Mouse (Mus musculus) intestine, embryonic 16.5 days (tissue): Measurements from ENCODE around the gene Dnah2. TPM values are rescaled to one million over a fixed set of nuclear protein-coding genes. Genes with fewer than 3 reads are reported as not detected.

Experiments
- ATAC-seq: fragments of 200-750 bp; cut with Nextera tagmentation; 2 replicates; pipeline ENCODE4 v1.8.0; 2017; ENCODE audit warnings: moderate TSS enrichment, moderate library complexity
- H3K27ac ChIP-seq: fragments of 300-500 bp; sonication (generic); 2 replicates; pipeline ENCODE4 v1.5.1; 2014; ENCODE audit warnings: mild to moderate bottlenecking, low read length
- H3K27me3 ChIP-seq: fragments of 300-500 bp; sonication (generic); replicated peaks from 2 replicates; pipeline ENCODE4 v1.6.1; 2014; ENCODE audit warnings: low read length, control low read depth, mixed read lengths; ENCODE audit not compliant: control insufficient read depth, insufficient read depth
- H3K36me3 ChIP-seq: fragments of 300-500 bp; sonication (generic); 2 replicates; pipeline ENCODE4 v1.6.1; 2014; ENCODE audit warnings: low read length, control low read depth; ENCODE audit not compliant: control insufficient read depth, insufficient read depth
- H3K4me1 ChIP-seq: fragments of 300-500 bp; sonication (generic); 2 replicates; pipeline ENCODE4 v1.6.1; 2014; ENCODE audit warnings: low read length, control low read depth, mixed read lengths; ENCODE audit not compliant: control insufficient read depth, insufficient read depth
- H3K4me2 ChIP-seq: fragments of 300-500 bp; sonication (generic); 2 replicates; pipeline ENCODE4 v1.6.1; 2014; ENCODE audit warnings: low read depth, low read length, control low read depth
- H3K4me3 ChIP-seq: fragments of 300-500 bp; sonication (generic); 2 replicates; pipeline ENCODE4 v1.5.1; 2014; ENCODE audit warnings: mild to moderate bottlenecking, low read length
- H3K9ac ChIP-seq: fragments of 300-500 bp; sonication (generic); 2 replicates; pipeline ENCODE4 v1.6.1; 2014; ENCODE audit warnings: low read depth, low read length
- H3K9me3 ChIP-seq: fragments of 300-500 bp; sonication (generic); 2 replicates; pipeline ENCODE4 v1.6.1; 2016; ENCODE audit warnings: low read length, control low read depth; ENCODE audit not compliant: control insufficient read depth
- WGBS: fragments of 180-500 bp; shearing (Covaris S2); extraction: QIAGEN DNeasy Blood & Tissue Kit; methylation state at CpG from one replicate; pipeline ENCODE4 v1.1.7; 2014; 5-methylcytosine and 5-hydroxymethylcytosine counted together
- microRNA-seq: library from miRNA; unstranded; fragments of <30 nt; microRNA quantifications from one replicate; pipeline ENCODE4, GENCODE M21; 2016
- polyA plus RNA-seq: library from polyadenylated mRNA; unstranded; fragments of >200 nt; fragmentation: Nextera tagmentation; extraction: Ambion mirVana; gene quantifications from 2 replicates; pipeline ENCODE4 v1.2.1, GENCODE M21; 2015

Gene Dnah2
- polyA plus RNA-seq, 1 experiment from 2014 or later, result 0.93 TPM

GRCm38 (mm10) chr11:69372056-69372779 lies 176.7 kb downstream of the Dnah2 start:
- H3K4me3 ChIP-seq, result no peak overlapping the region
- 36% methylated on average over 12 of the region's 12 CpGs for whole genome bisulfite sequencing
- H3K27me3 ChIP-seq, result no peaks in the 10 kb centered on the region
- H3K27ac ChIP-seq, result peak overlapping the region; percentile 55
- 0 out of 2 replicates have a peak overlapping the region, but pooled peaks have one; percentile 5 for H3K9ac ChIP-seq
- no peaks in the 10 kb centered on the region for H3K9me3 ChIP-seq
- H3K4me1 ChIP-seq, result peaks cover 33% of the 10 kb centered on the region
- no peak for ATAC-seq
- no peaks in the 10 kb centered on the region; the same call in 1 of the 2 replicates for H3K36me3 ChIP-seq
- H3K4me2 ChIP-seq, result no peak overlapping the region; the same call in 1 of the 2 replicates

- peak overlapping the region; percentile 5; the same call in 1 of the 2 replicates for H3K9ac ChIP-seq
- WGBS, result 52% methylated on average over 12 of the region's 12 CpGs
- no peaks in the 10 kb centered on the region for H3K9me3 ChIP-seq
- no peaks in the 10 kb centered on the region for H3K27me3 ChIP-seq
- ATAC-seq, result no peak
- H3K36me3 ChIP-seq, result no peaks in the 10 kb centered on the region; the same call in 1 of the 2 replicates
- H3K27ac ChIP-seq, result peak overlapping the region; percentile 80
- H3K4me2 ChIP-seq, result no peak overlapping the region; the same call in 1 of the 2 replicates
- H3K4me3 ChIP-seq, result no peak overlapping the region
- peaks cover 33% of the 10 kb centered on the region for H3K4me1 ChIP-seq
These were observed 177.3 kb downstream of the Dnah2 start for GRCm38 (mm10) chr11:69371601-69372000.

- Histone ChIP-seq H3K27ac (peak overlapping the region; percentile 80), H3K9me3 (no peaks in the 10 kb centered on the region), H3K27me3 (no peaks in the 10 kb centered on the region), H3K4me1 (peaks cover 35% of the 10 kb centered on the region), H3K9ac (0 out of 2 replicates have a peak overlapping the region, but pooled peaks have one; percentile 5), H3K36me3 (no peaks in the 10 kb centered on the region; the same call in 1 of the 2 replicates), H3K4me2 (peak overlapping the region; percentile 33), H3K4me3 (no peak overlapping the region)
- 27% methylated on average over 9 of the region's 9 CpGs for WGBS
- ATAC-seq, result no peak
These were observed 178.1 kb downstream of the Dnah2 start for GRCm38 (mm10) chr11:69370817-69371215.

Small RNAs within 50 kb of the gene (microRNA-seq; reads per million reads assigned to microRNA genes)
- gene Gm27493, result not detected

Other genes starting within 250 kb of the Dnah2 start
- gene Cntrob, start 225.3 kb downstream of the Dnah2 start, polyA plus RNA-seq, result 17.3 and 17.8 TPM in 2 replicates
- gene Trappc1, start 225.1 kb downstream of the Dnah2 start, polyA plus RNA-seq, result 141 and 149 TPM in 2 replicates
- gene Kcnab3, start 222.9 kb downstream of the Dnah2 start, polyA plus RNA-seq, result 1.7 and 2.4 TPM in 2 replicates
- 8.0 and 8.3 TPM in 2 replicates for gene Rnf227, start 208.6 kb downstream of the Dnah2 start, polyA plus RNA-seq
- gene Chd3, start 179.7 kb downstream of the Dnah2 start, polyA plus RNA-seq, result 33.4 and 35.5 TPM in 2 replicates
- 168 and 170 TPM in 2 replicates for gene Naa38, start 153.6 kb downstream of the Dnah2 start, polyA plus RNA-seq
- gene Cyb5d1, start 153.5 kb downstream of the Dnah2 start, polyA plus RNA-seq, result 22.6 and 24.0 TPM in 2 replicates
- 30.8 and 31.0 TPM in 2 replicates for gene Tmem88, start 150.9 kb downstream of the Dnah2 start, polyA plus RNA-seq
- gene Kdm6b, start 135.4 kb downstream of the Dnah2 start, polyA plus RNA-seq, result 17.6 and 18.8 TPM in 2 replicates
- gene Efnb3, start 11.1 kb upstream of the Dnah2 start, polyA plus RNA-seq, result 6.3 and 6.8 TPM in 2 replicates
- 24.5 and 26.6 TPM in 2 replicates for gene Wrap53, start 31.1 kb upstream of the Dnah2 start, polyA plus RNA-seq
- gene Trp53, start 31.2 kb upstream of the Dnah2 start, polyA plus RNA-seq, result 132 and 148 TPM in 2 replicates
- gene Atp1b2, start 56.8 kb upstream of the Dnah2 start, polyA plus RNA-seq, result 6.6 and 6.8 TPM in 2 replicates
- 0.10 and 0.72 TPM in 2 replicates for gene Shbg, start 68.8 kb upstream of the Dnah2 start, polyA plus RNA-seq
- gene Sat2, start 72.9 kb upstream of the Dnah2 start, polyA plus RNA-seq, result 15.4 and 18.1 TPM in 2 replicates
- gene Fxr2, start 83.9 kb upstream of the Dnah2 start, polyA plus RNA-seq, result 12.1 and 12.6 TPM in 2 replicates
- not detected in 2 replicates for gene Sox15, start 106.2 kb upstream of the Dnah2 start, polyA plus RNA-seq
- gene Mpdu1, start 113.5 kb upstream of the Dnah2 start, polyA plus RNA-seq, result 68.3 and 69.9 TPM in 2 replicates
- 14.0 and 14.7 TPM in 2 replicates for gene Cd68, start 117.0 kb upstream of the Dnah2 start, polyA plus RNA-seq
- 524 and 563 TPM in 2 replicates for gene Eif4a1, start 123.3 kb upstream of the Dnah2 start, polyA plus RNA-seq
- gene Senp3, start 133.0 kb upstream of the Dnah2 start, polyA plus RNA-seq, result 51.8 and 60.3 TPM in 2 replicates
- 0.44 and 0.57 TPM in 2 replicates for gene Tnfsf13, start 136.7 kb upstream of the Dnah2 start, polyA plus RNA-seq
- gene Tnfsf12, start 146.7 kb upstream of the Dnah2 start, polyA plus RNA-seq, result 6.0 and 6.3 TPM in 2 replicates
- 3.0 and 3.3 TPM in 2 replicates for gene Tnfsfm13, start 147.0 kb upstream of the Dnah2 start, polyA plus RNA-seq
- gene Polr2a, start 209.5 kb upstream of the Dnah2 start, polyA plus RNA-seq, result 14.8 and 16.8 TPM in 2 replicates
- gene Slc35g3, start 212.9 kb upstream of the Dnah2 start, polyA plus RNA-seq, result 0.13 and 0.16 TPM in 2 replicates
- gene Zbtb4, start 216.8 kb upstream of the Dnah2 start, polyA plus RNA-seq, result 2.3 and 2.4 TPM in 2 replicates
- gene Chrnb1, start 246.8 kb upstream of the Dnah2 start, polyA plus RNA-seq, result 3.9 and 4.7 TPM in 2 replicates